Mouse (Mus musculus) lung, postnatal 0 days (tissue): Measurements from ENCODE around the gene Zfp511.

Source experiments
- CTCF ChIP-seq: IDR thresholded peaks from 2 replicates; pipeline ENCODE4 v1.5.1; 2016; ENCODE audit warnings: antibody characterized with exemption, mild to moderate bottlenecking
- EP300 ChIP-seq: IDR thresholded peaks from 2 replicates; pipeline ENCODE4 v1.6.1; 2016; ENCODE audit warnings: antibody characterized with exemption, mild to moderate bottlenecking, control low read depth

GRCm38 (mm10) chr7:140042728-140043127 is 6.5 kb downstream of the Zfp511 start:
- TF ChIP-seq CTCF (no peak), EP300 (no peak)
